Mouse (Mus musculus) T-helper 17 cell (primary cell): ENCODE measurements around the gene Coq2.

Source experiments
- in situ Hi-C, 2 experiments: fragments of 300-600 bp; cut with MboI, MseI; formaldehyde crosslinking; loops; 1 replicate in 1 of 2; 2 replicates in 1 of 2; pipeline ENCODE4 v1.15.1; 2025; ENCODE audit warnings: high pct_unique_total_duplicates in 2 of 2

The Coq2 gene

GRCm38 (mm10) chr5:100663011-100663410 lies 11.9 kb downstream of the Coq2 start:
- in situ Hi-C loops, result loop anchor here in 1 of 2 experiments (5.0 kb wide), 1 partner anchor 91 kb away; the partner anchor contains the start of gene Plac8

GRCm38 (mm10) chr5:100658460-100658859 lies 16.5 kb downstream of the Coq2 start:
- in situ Hi-C loops, result loop anchor here in 1 of 2 experiments (5.0 kb wide), 1 partner anchor 91 kb away; no protein-coding TSS in a partner anchor

- in situ Hi-C loops, result loop anchor here in 1 of 2 experiments (5.0 kb wide), 1 partner anchor 89 kb away; no protein-coding TSS in a partner anchor
These were observed 18.6 kb downstream of the Coq2 start for GRCm38 (mm10) chr5:100656352-100656751.

GRCm38 (mm10) chr5:100652327-100652726 lies 22.6 kb downstream of the Coq2 start:
- in situ Hi-C loops, result no loop called here

- in situ Hi-C loops, result no loop called here
These were observed 23.5 kb downstream of the Coq2 start for GRCm38 (mm10) chr5:100651486-100651885.

- in situ Hi-C loops, result no loop called here
These were observed 24.0 kb downstream of the Coq2 start for GRCm38 (mm10) chr5:100650969-100651368.

- in situ Hi-C loops, result no loop called here
These were observed 26.4 kb downstream of the Coq2 start for GRCm38 (mm10) chr5:100648546-100648945.

- in situ Hi-C loops, result no loop called here
These were observed 26.9 kb downstream of the Coq2 start for GRCm38 (mm10) chr5:100648046-100648445.

- in situ Hi-C loops, result no loop called here
These were observed 28.4 kb downstream of the Coq2 start for GRCm38 (mm10) chr5:100646558-100646957.

GRCm38 (mm10) chr5:100643991-100644535 lies 30.9 kb downstream of the Coq2 start:
- in situ Hi-C loops, result no loop called here

GRCm38 (mm10) chr5:100643253-100643990 lies 31.5 kb downstream of the Coq2 start:
- in situ Hi-C loops, result no loop called here

- in situ Hi-C loops, result no loop called here
These were observed 32.6 kb downstream of the Coq2 start for GRCm38 (mm10) chr5:100642316-100642715.

- in situ Hi-C loops, result loop anchor here in 1 of 2 experiments (10.0 kb wide), 1 partner anchor 1434 kb away; no protein-coding TSS in a partner anchor
These were observed 36.5 kb downstream of the Coq2 start for GRCm38 (mm10) chr5:100638483-100638882.

- in situ Hi-C loops, result loop anchor here in 1 of 2 experiments (10.0 kb wide), 1 partner anchor 1432 kb away; no protein-coding TSS in a partner anchor
These were observed 38.0 kb downstream of the Coq2 start for GRCm38 (mm10) chr5:100636794-100637544.

- in situ Hi-C loops, result loop anchor here in 1 of 2 experiments (10.0 kb wide), 1 partner anchor 1431 kb away; no protein-coding TSS in a partner anchor
These were observed 39.0 kb downstream of the Coq2 start for GRCm38 (mm10) chr5:100635908-100636307.

- in situ Hi-C loops, result loop anchor here in 1 of 2 experiments (10.0 kb wide), 1 partner anchor 1430 kb away; no protein-coding TSS in a partner anchor
These were observed 40.0 kb downstream of the Coq2 start for GRCm38 (mm10) chr5:100634885-100635478.

GRCm38 (mm10) chr5:100632540-100633129 lies 42.3 kb downstream of the Coq2 start:
- in situ Hi-C loops, result loop anchor here in 1 of 2 experiments (10.0 kb wide), 1 partner anchor 1428 kb away; no protein-coding TSS in a partner anchor

GRCm38 (mm10) chr5:100628807-100629206 lies 46.1 kb downstream of the Coq2 start:
- in situ Hi-C loops, result no loop called here

- in situ Hi-C loops, result no loop called here
These were observed 48.4 kb downstream of the Coq2 start for GRCm38 (mm10) chr5:100626526-100626925.

GRCm38 (mm10) chr5:100624743-100625360 lies 50.1 kb downstream of the Coq2 start:
- in situ Hi-C loops, result no loop called here
